Mouse (Mus musculus): ENCODE data around the gene Zbtb4.

The Zbtb4 gene

DNA sequence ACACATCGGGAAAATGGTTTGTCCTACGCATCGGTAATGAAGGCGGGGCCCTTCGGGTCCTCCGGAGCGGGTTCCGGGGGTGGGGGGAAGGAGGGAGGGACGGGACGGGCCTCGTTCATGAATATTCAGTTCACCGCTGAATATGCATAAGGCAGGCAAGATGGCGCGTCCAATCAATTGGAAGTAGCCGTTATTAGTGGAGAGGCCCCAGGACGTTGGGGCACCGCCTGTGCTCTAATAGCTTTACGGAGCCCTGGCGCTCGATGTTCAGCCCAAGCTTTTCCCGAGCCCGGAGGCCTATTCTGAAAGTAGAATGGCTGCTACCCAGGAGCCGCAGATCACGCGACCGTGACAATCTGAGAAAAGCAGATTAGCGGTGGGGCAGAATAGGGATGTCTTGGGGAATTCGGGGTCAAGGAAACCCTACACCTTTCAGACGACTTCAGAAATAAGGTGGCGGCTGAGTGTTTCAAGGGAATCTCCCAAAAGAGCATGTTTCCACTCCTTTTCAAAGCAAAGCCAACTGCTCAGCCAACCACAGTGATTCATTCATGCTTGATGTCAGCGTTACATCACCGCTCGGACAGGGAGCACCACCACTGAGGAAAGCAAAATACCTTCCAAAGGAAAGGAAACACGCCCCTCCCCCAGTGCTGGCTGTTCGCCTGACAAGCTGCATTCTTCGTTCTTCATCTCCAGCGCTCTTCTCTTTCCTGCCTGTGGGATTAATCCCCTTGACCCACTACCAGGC, 6.6 kb upstream of the Zbtb4 start:
- Histone ChIP-seq H3K36me3 (ENCODE audit: insufficient read depth, low read length) (peaks cover 27% of the 10 kb centered on the region), H3K4me3 (replicated peaks; ENCODE audit: low read length) (peak overlapping the region; percentile 88), H3K27me3 (ENCODE audit: insufficient read depth, low read length) (no peaks in the 10 kb centered on the region), H3K4me1 (replicated peaks; ENCODE audit: low read depth, low read length) (peaks cover 61% of the 10 kb centered on the region), H3K9me3 (ENCODE audit: low read length) (no peaks in the 10 kb centered on the region)
- TF ChIP-seq POU5F1 (IDR thresholded peaks at IDR 0.05; ENCODE audit: borderline replicate concordance, low read length) (peak; percentile 64; the same call in 1 of the 2 replicates), CTCF (conservative IDR thresholded peaks at IDR 0.05; ENCODE audit: low read length) (no peak)

- Histone ChIP-seq H3K9me3 (ENCODE audit: low read length) (no peaks in the 10 kb centered on the region), H3K36me3 (ENCODE audit: insufficient read depth, low read length) (peaks cover 24% of the 10 kb centered on the region), H3K4me1 (replicated peaks; ENCODE audit: low read depth, low read length) (peaks cover 62% of the 10 kb centered on the region), H3K4me3 (replicated peaks; ENCODE audit: low read length) (peak overlapping the region; percentile 88), H3K27me3 (ENCODE audit: insufficient read depth, low read length) (peaks cover under 1% of the 10 kb centered on the region; the same call in 1 of the 2 replicates)
- TF ChIP-seq POU5F1 (IDR thresholded peaks at IDR 0.05; ENCODE audit: borderline replicate concordance, low read length) (no peak), CTCF (conservative IDR thresholded peaks at IDR 0.05; ENCODE audit: low read length) (no peak), NANOG (IDR thresholded peaks at IDR 0.05; ENCODE audit: borderline replicate concordance, low read length) (no peak)
Measured at GRCm38 (mm10) chr11:69760160-69760900, 5.4 kb upstream of the Zbtb4 start.

DNA sequence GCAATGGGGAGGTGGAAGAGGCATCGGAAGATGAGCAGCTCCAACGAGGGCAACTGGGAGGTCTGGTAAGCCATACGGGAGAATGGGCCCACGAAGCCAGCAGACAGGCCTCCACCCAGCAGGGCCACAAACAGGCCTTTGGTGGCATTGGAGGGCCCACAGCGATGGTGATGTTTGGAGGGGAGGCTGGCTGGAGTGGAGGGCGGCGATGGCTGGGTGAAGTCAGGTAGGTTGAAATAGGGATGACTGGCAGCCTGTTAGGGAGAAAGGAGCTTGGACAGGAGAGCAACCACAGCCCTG, 4.9 kb upstream of the Zbtb4 start:
- peaks cover 3% of the 10 kb centered on the region; the same call in 1 of the 2 replicates for H3K27me3 ChIP-seq (ENCODE audit: insufficient read depth, low read length)
- peaks cover 59% of the 10 kb centered on the region for H3K4me1 ChIP-seq (replicated peaks; ENCODE audit: low read depth, low read length)
- peaks cover 18% of the 10 kb centered on the region for H3K36me3 ChIP-seq (ENCODE audit: insufficient read depth, low read length)
- peak overlapping the region; percentile 88; the same call in 1 of the 2 replicates for H3K4me3 ChIP-seq (replicated peaks; ENCODE audit: low read length)
- no peak for TF ChIP-seq POU5F1 (IDR thresholded peaks at IDR 0.05; ENCODE audit: borderline replicate concordance, low read length)
- H3K9me3 ChIP-seq (ENCODE audit: low read length) = no peaks in the 10 kb centered on the region

DNA sequence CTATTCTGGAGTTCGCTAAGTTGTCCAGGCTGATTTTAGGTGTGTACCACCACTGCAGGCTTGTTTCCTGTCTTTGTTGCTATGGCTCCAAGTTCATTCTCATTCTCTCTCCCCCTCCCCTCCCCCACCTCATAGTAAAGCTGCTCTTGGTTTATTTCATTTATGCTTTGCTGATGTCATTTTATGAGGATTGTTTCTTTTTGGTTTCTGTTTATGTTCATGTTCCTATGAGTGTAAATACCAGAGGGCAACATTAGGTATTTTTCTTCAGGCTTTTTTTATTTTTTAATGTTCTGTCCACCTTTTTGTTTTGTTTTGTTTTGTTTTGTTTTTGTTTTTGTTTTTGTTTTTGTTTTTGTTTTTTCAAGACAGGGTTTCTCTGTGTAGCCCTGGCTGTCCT, 3.8 kb upstream of the Zbtb4 start, which contains the start of gene Slc35g3:
Gene Slc35g3 (minus strand): TSS at position 101 of the 400 bp plus-strand sequence.
- TF ChIP-seq NANOG (IDR thresholded peaks at IDR 0.05; ENCODE audit: borderline replicate concordance, low read length) = no peak
- TF ChIP-seq CTCF (conservative IDR thresholded peaks at IDR 0.05; ENCODE audit: low read length) = no peak
- no peak for TF ChIP-seq POU5F1 (IDR thresholded peaks at IDR 0.05; ENCODE audit: borderline replicate concordance, low read length)
- Histone ChIP-seq H3K36me3 (ENCODE audit: insufficient read depth, low read length) (peaks cover 10% of the 10 kb centered on the region), H3K4me1 (replicated peaks; ENCODE audit: low read depth, low read length) (peaks cover 55% of the 10 kb centered on the region), H3K9me3 (ENCODE audit: low read length) (no peaks in the 10 kb centered on the region), H3K4me3 (replicated peaks; ENCODE audit: low read length) (peak within 1 kb of the TSS; percentile 88; the same call in 1 of the 2 replicates), H3K27me3 (ENCODE audit: insufficient read depth, low read length) (peaks cover 7% of the 10 kb centered on the region; the same call in 1 of the 2 replicates)

- TF ChIP-seq CTCF (conservative IDR thresholded peaks at IDR 0.05; ENCODE audit: low read length) (peak; percentile 17), POU5F1 (IDR thresholded peaks at IDR 0.05; ENCODE audit: borderline replicate concordance, low read length) (no peak)
- no peaks in the 10 kb centered on the region for H3K36me3 ChIP-seq (ENCODE audit: insufficient read depth, low read length)
- peaks cover 16% of the 10 kb centered on the region; the same call in 1 of the 2 replicates for H3K27me3 ChIP-seq (ENCODE audit: insufficient read depth, low read length)
- no peaks in the 10 kb centered on the region for H3K9me3 ChIP-seq (ENCODE audit: low read length)
- H3K4me1 ChIP-seq (replicated peaks; ENCODE audit: low read depth, low read length) = peaks cover 59% of the 10 kb centered on the region
- no peak overlapping the region for H3K4me3 ChIP-seq (replicated peaks; ENCODE audit: low read length)
Measured at GRCm38 (mm10) chr11:69763551-69763950, 2.2 kb upstream of the Zbtb4 start.

GRCm38 (mm10) chr11:69766126-69766609, 456 bp downstream of the Zbtb4 start:
- H3K36me3 ChIP-seq (ENCODE audit: insufficient read depth, low read length) = no peaks in the 10 kb centered on the region; the same call in 1 of the 2 replicates
- H3K4me3 ChIP-seq (replicated peaks; ENCODE audit: low read length) = peak overlapping the region; percentile 89
- H3K4me1 ChIP-seq (replicated peaks; ENCODE audit: low read depth, low read length) = peaks cover 39% of the 10 kb centered on the region
- H3K27me3 ChIP-seq (ENCODE audit: insufficient read depth, low read length) = peaks cover 32% of the 10 kb centered on the region
- no peaks in the 10 kb centered on the region for H3K9me3 ChIP-seq (ENCODE audit: low read length)
- TF ChIP-seq CTCF (conservative IDR thresholded peaks at IDR 0.05; ENCODE audit: low read length) (no peak), POU5F1 (IDR thresholded peaks at IDR 0.05; ENCODE audit: borderline replicate concordance, low read length) (no peak), NANOG (IDR thresholded peaks at IDR 0.05; ENCODE audit: borderline replicate concordance, low read length) (no peak)

DNA sequence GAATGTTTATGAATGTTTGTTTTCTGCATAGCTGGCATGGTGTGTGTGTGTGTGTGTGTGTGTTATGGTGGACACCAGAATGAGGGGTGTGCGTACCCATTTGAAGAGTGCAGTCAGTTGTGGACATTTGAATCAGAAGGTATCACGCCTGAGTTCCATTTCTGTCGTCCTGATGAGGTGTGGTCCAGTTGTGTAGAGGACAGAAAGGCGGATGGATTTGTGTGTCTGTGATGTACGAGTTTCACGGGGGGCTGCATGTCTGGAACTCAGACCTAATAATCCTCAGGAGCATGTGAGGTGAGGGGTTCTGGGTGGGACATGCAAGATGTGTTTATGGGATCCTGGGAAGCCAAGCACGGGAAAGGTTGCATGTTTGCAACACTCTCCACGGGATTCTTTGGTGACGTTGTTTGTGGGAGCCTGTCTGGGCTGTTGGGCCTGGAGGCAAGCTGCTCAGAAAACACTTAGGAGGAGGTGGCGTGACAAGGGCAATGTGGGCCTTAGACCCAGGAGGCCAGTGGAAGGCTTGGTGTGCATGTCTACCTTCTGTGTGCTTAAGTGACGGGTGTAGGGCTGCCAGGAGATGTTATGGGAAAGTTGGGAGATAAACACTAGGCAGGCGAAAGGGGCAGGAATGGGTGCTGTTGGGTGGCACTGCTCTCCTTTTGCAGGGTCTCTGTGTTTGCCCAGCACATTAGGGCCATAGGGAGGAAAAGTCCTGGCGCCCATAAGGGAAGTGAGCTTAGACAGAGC, 1.3 kb downstream of the Zbtb4 start:
- H3K9me3 ChIP-seq (ENCODE audit: low read length) = no peaks in the 10 kb centered on the region
- H3K4me3 ChIP-seq (replicated peaks; ENCODE audit: low read length) = peak overlapping the region; percentile 89
- peaks cover 32% of the 10 kb centered on the region for H3K4me1 ChIP-seq (replicated peaks; ENCODE audit: low read depth, low read length)
- peaks cover 32% of the 10 kb centered on the region for H3K27me3 ChIP-seq (ENCODE audit: insufficient read depth, low read length)
- no peaks in the 10 kb centered on the region; the same call in 1 of the 2 replicates for H3K36me3 ChIP-seq (ENCODE audit: insufficient read depth, low read length)
- TF ChIP-seq CTCF (conservative IDR thresholded peaks at IDR 0.05; ENCODE audit: low read length) (no peak), NANOG (IDR thresholded peaks at IDR 0.05; ENCODE audit: borderline replicate concordance, low read length) (no peak), POU5F1 (IDR thresholded peaks at IDR 0.05; ENCODE audit: borderline replicate concordance, low read length) (no peak)

- Histone ChIP-seq H3K9me3 (ENCODE audit: low read length) (no peaks in the 10 kb centered on the region), H3K27me3 (ENCODE audit: insufficient read depth, low read length) (peaks cover 32% of the 10 kb centered on the region), H3K36me3 (ENCODE audit: insufficient read depth, low read length) (no peaks in the 10 kb centered on the region; the same call in 1 of the 2 replicates), H3K4me3 (replicated peaks; ENCODE audit: low read length) (0 out of 2 replicates have a peak overlapping the region, but pooled peaks have one; percentile 89), H3K4me1 (replicated peaks; ENCODE audit: low read depth, low read length) (peaks cover 32% of the 10 kb centered on the region)
- TF ChIP-seq CTCF (conservative IDR thresholded peaks at IDR 0.05; ENCODE audit: low read length) (no peak), NANOG (IDR thresholded peaks at IDR 0.05; ENCODE audit: borderline replicate concordance, low read length) (no peak)
Measured at GRCm38 (mm10) chr11:69767625-69767909, 1.9 kb downstream of the Zbtb4 start.
